Mouse (Mus musculus) lung, adult 2 months (tissue): ENCODE measurements around the gene Wdr54.

Source experiments
- CTCF ChIP-seq: fragments of 200-500 bp; IDR thresholded peaks from 2 replicates; pipeline ENCODE4 v1.5.1; 2011; ENCODE audit warnings: mild to moderate bottlenecking, low read length, control low read depth; ENCODE audit not compliant: insufficient read depth
- POLR2A ChIP-seq: fragments of 200-500 bp; IDR thresholded peaks from 2 replicates; pipeline ENCODE4 v1.6.1; 2011; ENCODE audit warnings: low read depth, mild to moderate bottlenecking, control low read depth, low read length, borderline replicate concordance; ENCODE audit errors: extremely low read depth

DNA sequence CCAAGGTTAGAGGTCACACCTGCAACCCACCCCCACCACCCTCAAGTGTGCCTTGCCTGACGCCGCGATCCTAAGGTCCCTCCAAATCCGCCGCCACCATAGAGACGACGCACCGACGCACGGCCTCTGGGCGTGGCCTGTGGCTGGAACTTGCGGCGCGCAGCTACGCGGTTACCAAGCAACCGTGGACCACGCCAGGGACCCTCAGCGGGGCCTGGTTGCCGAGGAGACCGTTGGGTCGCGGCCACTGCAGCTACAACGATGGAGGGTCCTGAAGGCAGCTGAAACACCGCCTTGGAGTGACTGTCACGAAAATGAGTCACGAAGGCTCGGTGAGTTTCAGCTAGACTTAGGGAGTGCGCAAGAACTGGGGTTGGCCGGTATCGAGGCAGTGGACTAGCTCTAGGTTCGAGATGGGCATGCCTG, at the start of gene Wdr54, which contains the start of gene 1700003E16Rik:
- TF ChIP-seq POLR2A (no peak), CTCF (no peak)
